Mouse (Mus musculus) lung, postnatal 0 days (tissue): ENCODE results near the gene Olfr1499. TPM values are rescaled to one million over a fixed set of nuclear protein-coding genes. Genes with fewer than 3 reads are reported as not detected.
A peak's percentile ranks its signal among the peaks of the same experiment; 100 is the strongest.
"Not testable (repeated sequence)": the region's sequence is repeated elsewhere in the genome, so short reads cannot be mapped to it uniquely, and the experiment has no call there.

ENCODE experiments used
- ATAC-seq: fragments of 200-750 bp; cut with Nextera tagmentation; 2 replicates; pipeline ENCODE4 v1.8.0; 2017; ENCODE audit warnings: moderate library complexity
- DNase-seq: peaks from one replicate; pipeline ENCODE4 v3.0.0-alpha.2; 2016; ENCODE audit warnings: low spot score
- H3K27ac ChIP-seq: fragments of 300-500 bp; sonication (generic); 2 replicates; pipeline ENCODE4 v1.5.1; 2014; ENCODE audit warnings: antibody characterized with exemption, mild to moderate bottlenecking, low read length, mixed read lengths
- H3K27me3 ChIP-seq: fragments of 300-500 bp; sonication (generic); replicated peaks from 2 replicates; pipeline ENCODE4 v1.6.1; 2014; ENCODE audit warnings: low read length, mixed read lengths; ENCODE audit not compliant: insufficient read depth
- H3K36me3 ChIP-seq: fragments of 300-500 bp; sonication (generic); 2 replicates; pipeline ENCODE4 v1.6.1; 2014; ENCODE audit warnings: low read length, mixed read lengths; ENCODE audit not compliant: insufficient read depth
- H3K4me1 ChIP-seq: fragments of 300-500 bp; sonication (generic); 2 replicates; pipeline ENCODE4 v1.6.1; 2014; ENCODE audit warnings: antibody characterized with exemption, low read depth, low read length, mixed read lengths; ENCODE audit not compliant: insufficient read depth
- H3K4me2 ChIP-seq: fragments of 300-500 bp; sonication (generic); replicated peaks from 2 replicates; pipeline ENCODE4 v1.6.1; 2014; ENCODE audit warnings: low read depth, mild to moderate bottlenecking, low read length, moderate library complexity, mixed read lengths
- H3K4me3 ChIP-seq: fragments of 300-500 bp; sonication (generic); 2 replicates; pipeline ENCODE4 v1.5.1; 2014; ENCODE audit warnings: low read depth, low read length
- H3K9ac ChIP-seq: fragments of 300-500 bp; sonication (generic); replicated peaks from 2 replicates; pipeline ENCODE4 v1.6.1; 2014; ENCODE audit warnings: low read depth, mild to moderate bottlenecking
- H3K9me3 ChIP-seq: fragments of 300-500 bp; sonication (generic); 2 replicates; pipeline ENCODE4 v1.6.1; 2016; ENCODE audit warnings: low read length, mixed read lengths
- CTCF ChIP-seq: IDR thresholded peaks from 2 replicates; pipeline ENCODE4 v1.5.1; 2016; ENCODE audit warnings: antibody characterized with exemption, mild to moderate bottlenecking
- EP300 ChIP-seq: IDR thresholded peaks from 2 replicates; pipeline ENCODE4 v1.6.1; 2016; ENCODE audit warnings: antibody characterized with exemption, mild to moderate bottlenecking, control low read depth
- WGBS: fragments of 180-500 bp; shearing (Covaris S2); extraction: QIAGEN DNeasy Blood & Tissue Kit; methylation state at CpG from one replicate; pipeline ENCODE4 v1.1.7; 2014; 5-methylcytosine and 5-hydroxymethylcytosine counted together
- polyA plus RNA-seq: library from polyadenylated mRNA; unstranded; fragments of >200 nt; fragmentation: Nextera tagmentation; extraction: Ambion mirVana; gene quantifications from 2 replicates; pipeline ENCODE4 v1.2.1, GENCODE M21; 2015

Olfr1499 gene
- polyA plus RNA-seq, result not detected in 2 replicates

DNA sequence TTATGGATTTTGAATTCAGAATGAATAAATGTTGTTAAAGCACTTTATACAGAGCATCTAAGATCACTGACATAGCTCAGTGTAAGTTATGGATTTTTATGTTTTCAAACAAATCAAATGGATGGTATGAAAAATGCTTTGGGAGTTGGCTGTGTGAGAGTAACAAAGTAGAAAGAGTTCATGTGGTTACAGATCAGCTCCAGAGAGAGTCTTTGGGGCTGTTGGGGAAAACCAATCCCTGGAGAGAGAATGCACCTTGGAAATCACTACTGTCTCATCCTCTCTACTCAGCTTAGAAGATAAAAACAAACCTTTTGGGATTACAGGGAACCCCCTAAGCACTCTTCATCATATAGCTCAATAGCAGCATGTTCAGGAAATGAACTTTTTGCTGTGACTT is at the start of gene Olfr1499:
Olfr1499 (minus strand) TSS at position 101 of the 400 bp plus-strand sequence.
- H3K36me3 ChIP-seq, result no peaks in the 10 kb centered on the region
- H3K4me3 ChIP-seq, result no peak within 1 kb of the TSS
- no peak for ATAC-seq
- H3K9me3 ChIP-seq, result no peaks in the 10 kb centered on the region
- no peak within 1 kb of the TSS for H3K9ac ChIP-seq
- H3K4me2 ChIP-seq, result no peak within 1 kb of the TSS
- no peaks in the 10 kb centered on the region for H3K4me1 ChIP-seq
- no peaks in the 10 kb centered on the region for H3K27me3 ChIP-seq
- TF ChIP-seq CTCF, result no peak
- no peak for TF ChIP-seq EP300
- no peak for DNase-seq
- H3K27ac ChIP-seq, result no peak within 1 kb of the TSS

DNA sequence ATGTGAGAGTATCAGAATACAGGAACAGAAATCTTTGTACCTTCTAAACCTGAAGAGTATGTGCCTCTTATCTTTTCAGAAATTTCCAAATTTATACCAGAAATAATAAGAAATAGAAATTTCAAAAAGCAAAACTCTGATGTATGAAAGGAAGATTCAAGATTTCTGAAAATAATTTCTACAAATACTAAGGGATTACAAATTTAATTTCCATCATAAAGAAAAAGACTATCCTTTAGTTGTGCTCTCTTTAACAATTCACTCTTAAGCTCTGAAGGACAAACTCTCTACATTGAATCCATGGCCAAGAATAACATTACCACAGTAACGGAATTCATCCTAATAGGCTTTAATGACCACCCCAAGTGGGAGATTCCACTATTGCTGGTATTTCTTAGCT is 42.2 kb upstream of the Olfr1499 start, which contains the start of gene Olfr1502:
Olfr1502 (plus strand) TSS at position 301 of the 400 bp plus-strand sequence.
- 85% methylated on average over 1 of the region's 1 CpGs for WGBS
- no peak within 1 kb of the TSS for H3K27ac ChIP-seq

DNA sequence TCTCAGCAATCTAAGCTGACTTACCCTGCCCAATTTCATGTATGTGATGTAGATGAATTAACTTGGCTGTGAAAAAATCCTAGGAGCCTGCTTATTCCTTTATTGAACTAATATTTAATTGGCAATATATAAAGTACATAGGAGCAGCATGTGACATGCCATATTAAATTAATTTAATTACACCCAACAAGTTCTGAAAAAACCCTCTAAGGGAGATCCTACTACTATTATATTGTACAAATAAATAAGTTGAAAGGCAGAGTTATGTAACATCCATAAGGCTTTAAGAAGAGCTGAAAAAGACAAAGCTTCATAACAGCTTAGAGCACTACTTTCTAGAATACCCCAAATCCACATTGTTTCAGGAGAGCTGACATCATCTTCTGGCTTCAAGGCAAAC is 31.3 kb upstream of the Olfr1499 start, which contains the start of gene Olfr1501:
Olfr1501 (minus strand) TSS at position 101 of the 400 bp plus-strand sequence.
- not testable (repeated sequence) for DNase-seq, H3K27ac ChIP-seq, H3K4me3 ChIP-seq

More for the DNA sequence above, 42.2 kb upstream of the Olfr1499 start, which contains the start of gene Olfr1502:
- TF ChIP-seq CTCF (no peak), EP300 (no peak)
- H3K9me3 ChIP-seq, result no peaks in the 10 kb centered on the region
- H3K4me2 ChIP-seq, result no peak within 1 kb of the TSS
- ATAC-seq, result no peak
- no peaks in the 10 kb centered on the region for H3K36me3 ChIP-seq
- no peaks in the 10 kb centered on the region for H3K4me1 ChIP-seq
- no peak within 1 kb of the TSS for H3K4me3 ChIP-seq
- no peak for DNase-seq
- no peaks in the 10 kb centered on the region for H3K27me3 ChIP-seq
- no peak within 1 kb of the TSS for H3K9ac ChIP-seq

DNA sequence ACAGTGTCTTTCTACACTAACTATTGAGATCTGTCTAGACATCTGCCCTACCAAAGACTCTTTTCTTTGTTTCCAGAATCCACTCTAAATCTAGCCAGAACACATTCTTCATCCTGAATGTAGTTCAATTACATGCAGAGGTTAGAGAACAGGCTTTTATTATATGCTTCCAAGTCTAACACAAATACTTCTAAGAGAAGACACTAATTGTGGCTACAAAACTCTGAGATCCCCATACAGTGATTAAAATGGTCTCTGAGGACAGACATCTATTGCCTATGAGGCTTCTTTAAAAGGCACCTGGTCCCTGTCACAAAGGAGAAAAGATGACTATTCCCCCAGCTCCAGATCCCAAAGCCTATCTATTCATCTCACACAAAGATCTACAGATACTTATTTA is 11.1 kb upstream of the Olfr1499 start, which contains the start of gene Olfr1500:
Olfr1500 (minus strand) TSS at position 101 of the 400 bp plus-strand sequence.
- H3K4me2 ChIP-seq, result no peak within 1 kb of the TSS
- no peaks in the 10 kb centered on the region for H3K4me1 ChIP-seq
- no peak within 1 kb of the TSS for H3K4me3 ChIP-seq
- no peak for ATAC-seq
- DNase-seq, result no peak
- no peak within 1 kb of the TSS for H3K9ac ChIP-seq
- H3K27ac ChIP-seq, result no peak within 1 kb of the TSS
- H3K36me3 ChIP-seq, result no peaks in the 10 kb centered on the region
- H3K9me3 ChIP-seq, result no peaks in the 10 kb centered on the region
- no peaks in the 10 kb centered on the region for H3K27me3 ChIP-seq
- TF ChIP-seq EP300 (no peak), CTCF (no peak)

More for the DNA sequence above, 31.3 kb upstream of the Olfr1499 start, which contains the start of gene Olfr1501:
- H3K9me3 ChIP-seq, H3K4me2 ChIP-seq, ATAC-seq, H3K27me3 ChIP-seq, H3K4me1 ChIP-seq, H3K36me3 ChIP-seq, H3K9ac ChIP-seq: not testable (repeated sequence)

DNA sequence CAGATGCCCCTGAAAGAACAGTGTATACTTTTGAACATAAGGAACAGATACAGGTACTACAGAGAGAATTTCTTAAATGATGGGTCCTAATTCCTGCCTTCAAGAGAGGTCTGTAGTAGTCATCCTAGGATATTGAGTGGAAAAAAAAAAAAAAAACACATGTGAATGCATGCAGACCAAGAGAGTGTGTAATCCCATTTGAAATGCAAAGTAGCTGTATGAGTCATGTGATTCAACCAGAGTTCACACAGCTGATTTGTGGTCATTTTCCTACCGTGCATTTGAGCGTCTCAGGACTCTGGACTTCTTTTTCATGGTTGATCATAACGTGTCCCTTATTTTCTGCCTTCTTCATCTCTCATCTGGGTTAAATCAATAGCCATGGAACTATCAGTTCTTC is 9.2 kb upstream of the Olfr1499 start:
- ATAC-seq (no peak), DNase-seq (no peak)
- no peak overlapping the region for H3K27ac ChIP-seq
- H3K9ac ChIP-seq, result no peak overlapping the region
- no peaks in the 10 kb centered on the region for H3K4me1 ChIP-seq
- no peaks in the 10 kb centered on the region for H3K9me3 ChIP-seq
- TF ChIP-seq CTCF (no peak), EP300 (no peak)
- H3K4me2 ChIP-seq, result no peak overlapping the region
- 72% methylated on average over 3 of the region's 3 CpGs for WGBS
- H3K36me3 ChIP-seq, result no peaks in the 10 kb centered on the region
- no peak overlapping the region for H3K4me3 ChIP-seq
- no peaks in the 10 kb centered on the region for H3K27me3 ChIP-seq

DNA sequence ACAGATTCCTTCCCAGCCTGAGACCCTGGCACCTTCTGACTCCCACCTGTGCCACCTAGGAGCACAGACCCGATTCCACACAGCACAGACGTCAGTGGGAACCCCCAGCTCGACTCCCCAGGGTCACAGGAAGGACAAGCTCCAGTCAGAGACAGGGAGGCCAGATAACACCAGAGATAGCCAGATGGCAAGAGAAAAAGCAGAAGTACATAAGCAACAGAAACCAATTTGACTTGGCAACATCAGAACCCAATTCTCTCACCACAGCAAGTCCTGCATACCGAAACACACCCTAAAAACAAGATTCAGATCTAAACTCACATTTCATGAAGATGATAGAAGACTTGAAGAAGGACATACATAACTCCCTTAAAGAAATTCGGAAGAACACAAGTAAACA is 1.6 kb upstream of the Olfr1499 start:
- H3K9me3 ChIP-seq, result no peaks in the 10 kb centered on the region
- H3K36me3 ChIP-seq, result no peaks in the 10 kb centered on the region
- DNase-seq (no peak), ATAC-seq (no peak)
- no peak overlapping the region for H3K9ac ChIP-seq
- no peak overlapping the region for H3K27ac ChIP-seq
- TF ChIP-seq EP300 (no peak), CTCF (no peak)
- H3K4me1 ChIP-seq, result no peaks in the 10 kb centered on the region
- H3K4me3 ChIP-seq, result no peak overlapping the region
- no peak overlapping the region for H3K4me2 ChIP-seq
- WGBS, result 54% methylated on average over 5 of the region's 5 CpGs
- no peaks in the 10 kb centered on the region for H3K27me3 ChIP-seq

DNA sequence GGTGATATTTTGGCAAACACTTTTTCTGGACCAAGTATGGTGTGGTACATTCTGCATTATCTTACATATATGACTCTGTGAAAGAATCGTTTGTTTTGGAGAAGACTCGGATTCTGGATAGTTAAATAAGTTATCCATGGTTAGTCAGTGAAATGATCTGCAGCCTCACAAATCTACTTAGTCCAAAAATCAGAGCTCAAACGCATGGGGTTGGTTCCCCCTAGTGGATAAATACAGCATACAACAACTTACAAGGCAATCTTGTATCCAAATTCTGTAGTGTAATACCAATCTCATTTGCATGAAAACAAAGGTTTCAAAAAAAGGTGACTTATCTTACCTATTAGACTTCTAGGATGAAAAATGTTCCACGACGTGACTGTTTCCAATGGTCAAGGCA is 420 bp downstream of the Olfr1499 start:
- Histone ChIP-seq H3K4me1 (no peaks in the 10 kb centered on the region), H3K9me3 (no peaks in the 10 kb centered on the region), H3K4me2 (no peak overlapping the region), H3K4me3 (no peak overlapping the region), H3K27me3 (no peaks in the 10 kb centered on the region), H3K9ac (no peak overlapping the region), H3K36me3 (no peaks in the 10 kb centered on the region), H3K27ac (no peak overlapping the region)
- 30% methylated on average over 5 of the region's 5 CpGs for WGBS
- DNase-seq (peak; percentile 8), ATAC-seq (no peak)
- TF ChIP-seq CTCF, result peak; percentile 21
- TF ChIP-seq EP300, result no peak
